Mouse (Mus musculus) cerebellum, adult 2 months (tissue): ENCODE results near the gene Josd1. TPM values are rescaled to one million over a fixed set of nuclear protein-coding genes. Genes with fewer than 3 reads are reported as not detected.

Experiments used
- DNase-seq, 2 experiments: peaks; one replicate each; pipeline ENCODE4 v3.0.0; 2021
- H3K27ac ChIP-seq: fragments of 200-500 bp; 2 replicates; pipeline ENCODE4 v1.5.1; 2012; ENCODE audit warnings: low read length, control low read depth, inconsistent platforms; ENCODE audit not compliant: insufficient read depth
- H3K27me3 ChIP-seq: fragments of 200-500 bp; 2 replicates; pipeline ENCODE4 v1.6.1; 2012; ENCODE audit warnings: inconsistent platforms, mild to moderate bottlenecking, low read length, moderate library complexity; ENCODE audit not compliant: control insufficient read depth, insufficient read depth
- H3K4me1 ChIP-seq: fragments of 200-500 bp; 2 replicates; pipeline ENCODE4 v1.6.1; 2011; ENCODE audit warnings: low read length; ENCODE audit not compliant: control insufficient read depth, insufficient read depth
- H3K4me3 ChIP-seq: fragments of 200-500 bp; replicated peaks from 2 replicates; pipeline ENCODE3; 2011; ENCODE audit warnings: mild to moderate bottlenecking, low read depth, low read length, control low read depth; ENCODE audit not compliant: insufficient read depth
- CTCF ChIP-seq: fragments of 200-500 bp; IDR thresholded peaks from 2 replicates; pipeline ENCODE4 v1.5.1; 2011; ENCODE audit warnings: low read depth, mild to moderate bottlenecking, control low read depth, low read length, moderate library complexity, borderline replicate concordance; ENCODE audit not compliant: insufficient read depth
- POLR2A ChIP-seq: fragments of 200-500 bp; IDR thresholded peaks from 2 replicates; pipeline ENCODE4 v1.6.1; 2011; ENCODE audit warnings: low read length, control low read depth, borderline replicate concordance; ENCODE audit not compliant: insufficient read depth
- WGBS: fragments of 180-500 bp; shearing (Covaris S2); methylation state at CpG from one replicate; pipeline ENCODE4 v1.1.7; 2018; 5-methylcytosine and 5-hydroxymethylcytosine counted together
- polyA plus RNA-seq: library from polyadenylated mRNA; depleted of rRNA; stranded (reverse); fragments of >200 nt; gene quantifications from 2 replicates; pipeline ENCODE4 v1.2.3, GENCODE M21; 2012

The Josd1 gene
- polyA plus RNA-seq, 1 experiment, result 43.8 TPM

DNA sequence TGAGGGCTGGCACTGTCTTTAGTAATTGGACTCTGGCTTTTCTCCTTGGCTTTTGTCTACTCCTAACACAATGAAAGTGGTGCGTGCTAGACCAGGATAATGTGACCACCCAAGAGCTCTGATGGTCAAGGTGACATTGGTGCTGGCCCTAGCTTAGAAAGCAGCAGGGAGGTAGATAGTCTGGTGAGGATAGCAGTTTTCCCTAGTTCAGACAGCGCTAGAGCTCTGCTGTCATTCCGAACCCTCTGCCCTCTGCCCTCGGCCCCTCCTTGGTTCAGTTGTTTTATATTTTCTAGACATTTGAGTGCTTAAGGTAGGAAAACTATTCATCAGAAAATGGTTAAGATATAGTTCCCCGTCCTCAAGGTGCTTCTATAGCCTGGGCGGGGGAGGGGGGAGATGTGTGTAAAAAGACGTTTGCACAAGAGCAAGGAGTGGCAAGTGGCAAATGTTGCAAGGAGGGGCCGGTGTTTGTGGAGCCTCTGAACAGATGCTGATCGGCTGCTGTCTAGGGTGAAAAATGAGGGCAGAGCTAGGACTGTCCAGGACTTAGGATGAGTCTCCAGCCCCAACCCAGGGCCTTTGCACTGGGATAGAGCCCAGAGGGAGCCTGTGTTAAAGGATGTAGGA, 10.0 kb upstream of the Josd1 start:
- Histone ChIP-seq H3K27me3 (no peaks in the 10 kb centered on the region), H3K27ac (peak overlapping the region; percentile 78), H3K4me1 (peaks cover 33% of the 10 kb centered on the region), H3K4me3 (no peak overlapping the region)
- no peak for DNase-seq
- TF ChIP-seq CTCF (no peak), POLR2A (no peak)
- WGBS, result 52% methylated on average over 9 of the region's 9 CpGs

DNA sequence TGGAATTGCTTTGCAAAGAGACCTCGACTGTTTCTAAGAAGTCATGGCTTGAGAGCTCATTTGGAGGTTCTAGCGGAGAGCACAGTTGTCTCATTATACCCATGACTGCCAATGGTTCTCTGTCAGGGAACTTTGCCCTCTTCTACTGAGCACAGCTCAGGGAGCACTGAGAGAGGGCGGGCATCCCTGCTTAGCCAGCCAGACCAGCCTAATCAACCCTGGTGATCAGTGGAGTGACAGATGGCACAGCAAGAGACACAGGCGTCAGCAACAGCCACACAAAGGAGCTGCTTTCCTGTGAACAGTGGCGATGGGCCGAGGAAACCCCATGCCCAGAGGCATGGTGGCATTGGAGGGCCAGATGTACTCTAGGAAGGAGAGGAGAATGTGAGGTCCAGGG, 9.3 kb upstream of the Josd1 start:
- peak; percentile 67 to 81 for DNase-seq
- Histone ChIP-seq H3K27ac (peak overlapping the region; percentile 78), H3K4me3 (no peak overlapping the region), H3K4me1 (peaks cover 33% of the 10 kb centered on the region), H3K27me3 (no peaks in the 10 kb centered on the region)
- TF ChIP-seq CTCF, result no peak
- TF ChIP-seq POLR2A, result no peak
- WGBS, result 4% methylated on average over 6 of the region's 6 CpGs

DNA sequence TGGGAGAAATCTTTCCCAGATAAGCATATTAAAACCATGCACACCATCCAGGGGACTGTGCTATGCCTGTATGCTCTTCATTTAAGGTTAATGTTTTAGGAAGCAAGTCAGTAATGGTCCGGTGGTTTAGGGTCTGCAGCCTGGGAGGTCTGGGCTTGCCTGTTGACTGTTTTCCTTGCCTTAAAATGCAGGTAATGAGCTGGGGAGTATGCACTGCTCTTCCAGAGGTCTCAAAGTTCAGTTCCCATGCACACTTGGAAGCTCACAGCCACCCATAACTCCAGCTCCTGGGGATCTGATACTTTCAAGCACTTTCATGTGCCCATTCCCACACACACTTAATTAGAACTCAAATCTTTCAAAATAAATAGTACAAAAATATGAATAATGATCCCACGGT, 8.8 kb upstream of the Josd1 start:
- Histone ChIP-seq H3K27ac (no peak overlapping the region), H3K27me3 (no peaks in the 10 kb centered on the region), H3K4me3 (no peak overlapping the region), H3K4me1 (peaks cover 33% of the 10 kb centered on the region)
- 39% methylated on average over 2 of the region's 2 CpGs for WGBS
- TF ChIP-seq CTCF (no peak), POLR2A (no peak)
- DNase-seq, result no peak

DNA sequence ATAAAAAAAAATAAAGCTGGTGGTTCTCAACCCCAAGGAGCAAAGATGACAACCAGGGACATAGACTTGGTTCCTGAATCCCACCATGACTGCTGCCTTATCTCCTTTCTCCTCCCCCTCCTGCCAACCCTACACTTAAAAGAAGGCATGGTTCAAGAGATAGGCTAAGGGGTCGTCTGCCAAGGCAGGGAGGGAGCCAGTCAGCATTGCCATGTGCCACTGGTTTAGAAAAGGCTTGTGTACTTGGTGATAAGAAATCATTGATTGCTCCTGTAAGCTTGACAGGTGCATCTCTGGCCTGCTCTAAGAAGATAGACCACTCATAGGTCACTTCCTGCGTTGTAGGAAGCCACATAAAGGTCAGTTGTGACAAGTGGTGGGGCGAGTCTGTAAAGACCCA, 7.8 kb upstream of the Josd1 start:
- H3K4me3 ChIP-seq, result no peak overlapping the region
- no peak for DNase-seq
- no peak overlapping the region for H3K27ac ChIP-seq
- TF ChIP-seq CTCF, result no peak
- no peak for TF ChIP-seq POLR2A
- H3K27me3 ChIP-seq, result no peaks in the 10 kb centered on the region
- H3K4me1 ChIP-seq, result peaks cover 33% of the 10 kb centered on the region
- 76% methylated on average over 3 of the region's 3 CpGs for WGBS

DNA sequence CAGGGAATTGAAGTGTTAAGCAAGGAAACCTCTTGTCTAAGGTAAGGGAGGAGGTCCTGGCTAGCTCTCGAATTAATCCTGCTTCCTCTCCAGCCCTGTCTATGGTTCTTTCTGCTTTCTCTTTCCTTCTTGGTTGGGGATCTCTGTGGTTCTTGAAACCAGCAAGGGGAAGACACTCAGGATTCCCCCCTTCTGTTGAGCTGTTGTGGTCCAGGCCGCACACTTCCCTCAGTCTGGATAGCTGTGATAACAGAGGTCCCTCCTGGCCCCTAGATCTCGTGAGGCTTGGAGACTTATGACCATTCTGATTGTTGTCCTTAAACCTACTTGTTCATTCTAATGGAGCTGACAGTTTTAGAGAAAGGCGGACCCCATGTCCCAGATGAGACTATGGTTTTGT, 6.8 kb upstream of the Josd1 start:
- WGBS, result 86% methylated on average over 4 of the region's 4 CpGs
- no peak overlapping the region for H3K27ac ChIP-seq
- TF ChIP-seq CTCF (no peak), POLR2A (no peak)
- peaks cover 32% of the 10 kb centered on the region for H3K4me1 ChIP-seq
- no peaks in the 10 kb centered on the region for H3K27me3 ChIP-seq
- no peak overlapping the region for H3K4me3 ChIP-seq
- no peak for DNase-seq

DNA sequence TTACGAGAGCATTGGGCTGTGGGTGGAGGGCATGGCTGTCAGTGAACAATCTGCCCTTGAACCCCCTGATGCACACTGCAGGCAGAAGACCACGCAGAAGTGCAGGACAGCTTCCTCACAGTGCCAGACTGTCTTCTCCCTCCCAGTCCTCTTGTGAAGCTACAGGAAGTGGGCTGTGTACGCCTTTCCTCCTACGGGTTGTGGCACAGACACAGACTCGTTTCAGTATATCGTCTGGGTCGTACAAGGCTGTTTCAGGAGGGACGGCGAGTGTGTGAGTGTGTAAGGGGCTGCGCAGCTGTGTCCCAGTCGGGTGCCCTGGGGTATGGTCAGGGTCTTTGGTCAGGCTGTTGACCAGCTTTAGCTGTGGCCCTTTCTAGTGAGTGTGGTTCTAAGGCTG, 6.0 kb upstream of the Josd1 start:
- TF ChIP-seq POLR2A, result no peak
- 78% methylated on average over 11 of the region's 11 CpGs for WGBS
- Histone ChIP-seq H3K4me3 (no peak overlapping the region), H3K27ac (no peak overlapping the region), H3K27me3 (no peaks in the 10 kb centered on the region), H3K4me1 (peaks cover 28% of the 10 kb centered on the region)
- DNase-seq, result no peak

DNA sequence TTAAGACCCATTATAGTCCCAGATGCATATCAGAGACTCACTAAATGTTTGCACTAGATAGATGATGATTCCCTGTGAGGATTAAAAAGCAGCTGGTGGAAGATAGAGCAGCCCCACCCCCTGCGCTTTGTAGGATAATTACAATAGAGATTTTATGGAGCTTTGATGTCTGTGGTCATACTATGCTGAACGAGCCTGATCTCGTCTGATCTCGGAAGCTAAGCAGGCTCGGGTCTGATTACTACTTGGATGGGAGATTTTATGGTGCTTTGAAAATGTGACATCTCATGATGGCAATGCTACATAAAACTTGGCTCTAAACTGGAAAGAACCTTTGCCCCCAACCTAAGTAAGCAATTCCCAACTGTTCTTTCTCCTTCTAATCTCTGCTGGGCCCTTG, 4.6 kb upstream of the Josd1 start:
- Histone ChIP-seq H3K27me3 (no peaks in the 10 kb centered on the region), H3K27ac (no peak overlapping the region), H3K4me3 (no peak overlapping the region), H3K4me1 (peaks cover 24% of the 10 kb centered on the region)
- WGBS, result 76% methylated on average over 5 of the region's 5 CpGs
- no peak for DNase-seq
- TF ChIP-seq CTCF, result no peak
- TF ChIP-seq POLR2A, result no peak

DNA sequence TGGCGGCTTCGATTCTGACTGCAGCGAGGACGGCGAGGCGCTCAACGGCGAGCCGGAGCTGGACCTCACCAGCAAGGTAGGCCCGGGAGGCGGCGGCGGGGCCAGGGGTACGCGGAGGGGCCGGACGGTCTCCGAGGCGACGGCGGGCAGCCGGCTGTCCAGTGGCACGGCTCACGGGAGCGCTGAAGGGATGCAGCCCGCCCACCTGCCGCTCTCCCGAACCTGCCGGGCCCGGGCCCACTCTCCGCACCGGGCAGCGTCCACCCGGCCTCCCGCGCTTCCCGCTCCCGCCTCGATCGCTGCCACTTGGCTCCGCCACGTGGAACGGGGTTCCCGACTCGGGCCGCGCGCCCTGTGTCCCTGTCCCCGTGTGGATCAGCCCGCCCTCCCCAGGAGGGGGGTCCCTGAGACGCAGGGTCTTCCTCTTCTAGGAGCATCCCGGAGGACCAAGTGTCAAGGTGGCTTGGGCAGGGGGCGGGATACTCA, 3.3 kb upstream of the Josd1 start:
- H3K27ac ChIP-seq, result 0 out of 2 replicates have a peak overlapping the region, but pooled peaks have one; percentile 6
- DNase-seq, result peak; percentile 66 to 78
- TF ChIP-seq CTCF (no peak), POLR2A (no peak)

More for the DNA sequence above, 3.3 kb upstream of the Josd1 start:
- under 1% methylated on average over 53 of the region's 53 CpGs for WGBS
- Histone ChIP-seq H3K4me3 (peak overlapping the region; percentile 61), H3K27me3 (no peaks in the 10 kb centered on the region), H3K4me1 (peaks cover 12% of the 10 kb centered on the region)
